In the genomic region with DNA sequence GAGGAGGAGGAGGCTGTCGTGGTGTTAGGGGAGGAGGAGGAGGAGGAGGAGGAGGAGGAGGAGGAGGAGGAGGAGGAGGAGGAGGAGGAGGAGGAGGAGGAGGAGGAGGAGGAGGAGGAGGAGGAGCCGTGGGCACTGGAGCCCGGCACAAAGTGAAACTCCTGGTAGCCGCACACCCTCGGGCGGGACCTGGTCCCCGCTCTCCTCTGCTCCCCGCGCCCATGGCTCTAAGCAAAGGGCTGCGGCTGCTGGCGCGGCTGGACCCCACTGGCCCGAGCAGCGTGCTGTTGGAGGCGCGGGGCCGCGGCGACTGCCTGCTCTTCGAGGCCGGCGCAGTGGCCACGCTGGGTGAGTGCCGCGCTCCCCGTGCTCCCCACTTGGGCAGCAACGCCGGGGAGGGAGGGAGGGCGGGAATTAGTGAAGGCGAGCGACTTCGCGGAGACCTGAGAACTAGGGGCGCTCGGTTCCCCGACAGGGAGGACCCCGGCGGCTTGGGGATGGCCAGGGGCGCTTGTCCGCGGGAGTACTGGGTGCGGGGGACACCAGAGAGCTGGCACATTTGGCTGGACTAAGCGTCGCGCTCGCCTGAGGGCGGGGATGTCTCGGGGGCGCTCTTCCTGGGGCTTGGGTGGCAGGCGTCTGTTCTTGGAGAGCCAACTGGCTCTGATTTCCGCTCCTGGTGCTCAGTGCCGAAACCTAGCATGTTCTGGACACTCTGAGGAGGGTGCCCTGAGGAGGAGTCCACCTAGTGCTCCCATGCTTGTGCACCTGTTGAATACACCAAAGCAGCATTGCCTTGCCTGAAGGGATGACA, we compare ENCODE assay signal across 8 mouse cellular contexts. TPM values are rescaled to one million over a fixed set of nuclear protein-coding genes. Genes with fewer than 3 reads are reported as not detected.
DNase-seq lines count a peak whose midpoint lies in the region; ATAC-seq and TF ChIP-seq lines count a peak whose summit lies in the region.

Gene Synj2, plus strand, starts transcription at position 51 of the 814 bp plus-strand sequence.

- no peaks in the 10 kb centered on the region for H3K36me3 ChIP-seq in kidney, adult 2 months (ENCODE audit: control insufficient read depth, insufficient read depth, low read length)
- no peaks in the 10 kb centered on the region for H3K36me3 ChIP-seq in midbrain, embryonic 15.5 days (replicated peaks)

- peaks cover 4% of the 10 kb centered on the region for H3K4me1 ChIP-seq in kidney, adult 2 months (ENCODE audit: control insufficient read depth, insufficient read depth, low read length)
- peaks cover 11% of the 10 kb centered on the region; the same call in 1 of the 2 replicates for H3K4me1 ChIP-seq in midbrain, embryonic 15.5 days

- no peak within 1 kb of the TSS for H3K27ac ChIP-seq in kidney, adult 2 months (ENCODE audit: insufficient read depth, low read depth, low read length)
- H3K27ac ChIP-seq in midbrain, embryonic 15.5 days = no peak within 1 kb of the TSS

- peak within 1 kb of the TSS; percentile 87 for H3K4me3 ChIP-seq in kidney, adult 2 months (ENCODE audit: insufficient read depth, low read depth, low read length)
- peak within 1 kb of the TSS; percentile 52 for H3K4me3 ChIP-seq in midbrain, embryonic 15.5 days

- no peaks in the 10 kb centered on the region for H3K27me3 ChIP-seq in kidney, adult 2 months (replicated peaks; ENCODE audit: control insufficient read depth, insufficient read depth, low read length)
- H3K27me3 ChIP-seq in midbrain, embryonic 15.5 days (replicated peaks) = peaks cover 29% of the 10 kb centered on the region

- H3K9ac ChIP-seq in midbrain, embryonic 15.5 days = peak within 1 kb of the TSS; percentile 41

- WGBS in kidney, adult 2 months = 2% methylated on average over 42 of the region's 52 CpGs
- 2% methylated on average over 41 of the region's 52 CpGs for WGBS in midbrain, embryonic 15.5 days

- H3K9me3 ChIP-seq in midbrain, embryonic 15.5 days = no peaks in the 10 kb centered on the region

- TF ChIP-seq POLR2A in kidney, adult 2 months (IDR thresholded peaks at IDR 0.05; ENCODE audit: low read depth, low read length) = no peak

- TF ChIP-seq CTCF in kidney, adult 2 months (conservative IDR thresholded peaks at IDR 0.05; ENCODE audit: insufficient read depth, insufficient read length, low read depth, low read length) = no peak

- peak within 1 kb of the TSS; percentile 90 for H3K4me2 ChIP-seq in midbrain, embryonic 15.5 days

- peak; percentile 73 for DNase-seq in urinary bladder, adult 2 months (ENCODE audit: low spot score)
- DNase-seq in urinary bladder, postnatal 10 days (ENCODE audit: low spot score) = no peak
- peak; percentile 80 for DNase-seq in embryo, embryonic 11 days
- no peak for DNase-seq in heart, adult 8-10 months (ENCODE audit: low spot score)
- DNase-seq in kidney, adult 2 months = peak; percentile 61
- DNase-seq in liver = peak; percentile 40
- DNase-seq in testis, postnatal 10 days (ENCODE audit: low spot score) = peak; percentile 77

- peak; percentile 75 for ATAC-seq in midbrain, embryonic 15.5 days (replicated peaks)

RNA-seq across cellular contexts. Expression of gene Synj2, which starts in this region (rescaled TPM):
- polyA plus RNA-seq in urinary bladder, adult 2 months (2012; rRNA removed) = 17.3 and 22.7 TPM in 2 replicates
- 10 to 100 TPM; 59.2 to 67.8 (median 64.1) TPM for total RNA-seq in heart, adult 8-10 months (2022)
- 1.5 and 1.8 TPM in 2 replicates for polyA plus RNA-seq in kidney, adult 2 months (2012; rRNA removed)
- 0.79 and 0.86 TPM in 2 replicates for polyA plus RNA-seq in midbrain, embryonic 15.5 days (2015; fragmentation: Nextera tagmentation; extraction: Ambion mirVana)

Comparison
In these comparisons a context has a peak if more than half of its experiments do, and no peak if none do; other contexts are left out.
1. DNase-seq: peak in urinary bladder, adult 2 months (single experiment), embryo, embryonic 11 days (single experiment), kidney, adult 2 months (single experiment), liver (single experiment) and testis, postnatal 10 days (single experiment); none in urinary bladder, postnatal 10 days (single experiment) and heart, adult 8-10 months (single experiment).
2. Peak in ATAC-seq, H3K4me3 ChIP-seq, H3K9ac ChIP-seq and H3K4me2 ChIP-seq in midbrain, embryonic 15.5 days; RNA of the gene not detected or under 1 TPM.